Mouse (Mus musculus) urinary bladder, postnatal 10 days (tissue): Measurements from ENCODE around the gene Suco.

Source experiments
- DNase-seq: peaks from one replicate; pipeline ENCODE4 v3.0.0; 2022; ENCODE audit warnings: low spot score

Suco gene

GRCm38 (mm10) chr1:161876553-161877447 lies at the start of gene Suco:
TSS of gene Suco (minus strand) at chr1:161876682.
- DNase-seq: peak; percentile 98

- no peak for DNase-seq
Observed at GRCm38 (mm10) chr1:161925281-161925805, 48.9 kb upstream of the Suco start.

DNA sequence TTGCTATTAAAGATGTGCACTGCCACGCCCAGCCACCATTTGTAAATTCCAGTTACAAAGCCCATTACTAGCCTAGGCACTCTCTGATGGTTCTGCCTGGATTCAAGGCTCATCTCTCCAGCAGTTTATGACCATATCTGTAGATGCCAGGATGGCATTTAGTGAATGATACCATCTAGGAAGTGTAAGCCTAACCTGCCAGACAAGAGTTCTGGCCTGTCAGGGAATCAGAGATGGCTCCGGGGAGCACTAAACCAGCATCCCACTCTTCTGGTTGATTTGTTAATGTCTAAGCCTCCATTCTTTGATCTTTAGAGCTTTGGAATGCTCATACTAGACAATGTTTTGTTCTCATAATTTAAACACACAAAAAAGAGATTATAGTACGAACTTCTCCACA lies 47.8 kb upstream of the Suco start:
- DNase-seq: no peak

DNA sequence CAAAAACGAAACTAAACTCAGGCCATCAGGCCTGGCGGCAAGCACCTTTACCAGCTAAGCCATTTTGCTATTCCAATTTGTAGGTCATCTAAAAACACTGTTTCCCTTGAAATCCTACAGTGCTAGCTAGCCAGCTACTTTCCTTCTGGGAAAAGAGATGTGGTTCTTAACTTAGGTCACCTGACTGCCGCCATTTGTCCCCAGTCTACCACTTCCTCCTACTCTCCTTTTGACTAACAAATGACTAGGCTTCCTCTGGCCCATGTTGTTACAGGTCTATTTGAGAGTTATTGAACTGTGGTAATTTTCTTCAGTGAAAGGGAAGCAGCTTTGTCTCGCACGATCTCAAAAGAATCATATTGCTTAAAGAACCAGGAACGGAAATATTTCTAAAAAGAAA lies 45.4 kb upstream of the Suco start:
- DNase-seq: no peak

GRCm38 (mm10) chr1:161920475-161921454 lies 44.3 kb upstream of the Suco start:
- no peak for DNase-seq

DNA sequence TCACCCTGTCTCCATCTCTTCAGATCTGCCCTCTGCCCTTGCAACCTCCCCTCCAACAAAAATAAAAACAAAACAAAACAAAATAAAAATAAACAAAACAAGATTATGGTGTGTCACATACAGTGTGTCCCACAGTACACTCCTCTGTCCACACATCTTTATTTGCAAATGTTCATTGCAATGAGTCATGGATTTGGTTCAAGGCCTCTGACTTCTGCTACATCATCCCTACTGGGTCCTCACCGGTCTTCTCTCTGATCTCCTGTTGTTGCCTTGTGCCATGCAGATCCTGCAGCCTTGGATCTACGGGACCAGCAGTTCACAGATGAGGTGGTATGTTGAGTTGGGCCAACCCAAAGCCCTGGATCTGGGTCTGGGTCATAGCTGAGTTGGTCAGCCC lies 43.1 kb upstream of the Suco start:
- DNase-seq: no peak

DNA sequence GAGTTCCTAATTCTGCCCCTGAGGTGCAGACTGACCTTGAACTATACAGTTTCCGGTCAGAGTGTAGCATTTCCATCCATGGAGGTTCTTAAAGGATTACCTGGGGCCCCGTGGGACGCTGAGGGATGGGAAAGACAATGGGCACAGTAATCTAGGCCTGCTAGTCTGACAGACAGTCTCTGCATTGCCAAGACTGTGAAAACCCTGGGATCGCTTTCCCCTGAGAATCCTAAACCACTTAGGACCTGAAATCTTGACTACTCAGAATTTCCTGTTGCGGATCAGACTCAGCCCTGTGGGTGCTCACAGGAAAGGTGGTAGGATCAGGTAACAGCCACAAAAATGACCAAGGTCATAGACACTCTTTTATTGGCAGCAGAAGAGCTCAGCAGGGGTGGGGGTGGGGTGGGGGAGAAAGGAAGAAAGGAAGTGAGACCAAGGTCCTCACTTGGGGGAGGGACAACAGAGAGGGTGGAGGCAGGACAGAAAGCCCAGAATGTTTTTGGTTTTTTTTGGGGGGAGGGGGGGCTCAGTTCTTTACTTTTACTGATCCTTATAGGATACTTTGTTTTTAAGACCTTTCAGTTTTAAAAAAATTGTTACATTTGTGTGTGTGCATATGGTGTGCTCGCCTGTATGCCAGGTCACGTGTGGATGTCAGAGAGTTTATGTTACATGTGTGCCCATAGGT lies 42.3 kb upstream of the Suco start:
- no peak for DNase-seq

DNA sequence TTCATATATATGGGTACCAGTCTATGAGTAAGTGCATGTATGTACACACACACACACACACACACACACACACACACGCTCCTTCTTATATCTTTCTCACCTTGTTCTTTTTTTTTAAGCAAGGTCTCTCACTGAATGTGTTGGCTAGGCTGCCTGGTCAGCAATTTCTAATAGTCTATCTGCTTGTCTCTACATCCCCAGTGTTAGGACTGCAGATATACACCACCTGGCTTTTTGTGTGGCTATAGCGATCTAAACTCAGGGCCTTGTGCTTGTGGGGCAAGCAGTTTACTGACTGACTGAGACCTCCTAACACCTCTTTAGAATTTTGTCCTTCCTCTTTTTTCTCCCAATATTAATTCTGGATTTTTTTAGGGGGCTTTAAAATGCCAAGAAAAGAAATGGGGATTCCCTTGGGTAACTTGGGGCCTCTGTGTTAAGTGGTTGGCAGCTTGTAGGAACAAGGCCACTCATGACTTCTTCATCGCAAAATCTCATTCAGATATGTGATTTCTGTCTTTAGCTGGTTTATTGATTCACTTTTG lies 41.5 kb upstream of the Suco start:
- no peak for DNase-seq

- DNase-seq: no peak
Observed at GRCm38 (mm10) chr1:161916036-161916435, 39.6 kb upstream of the Suco start.

DNA sequence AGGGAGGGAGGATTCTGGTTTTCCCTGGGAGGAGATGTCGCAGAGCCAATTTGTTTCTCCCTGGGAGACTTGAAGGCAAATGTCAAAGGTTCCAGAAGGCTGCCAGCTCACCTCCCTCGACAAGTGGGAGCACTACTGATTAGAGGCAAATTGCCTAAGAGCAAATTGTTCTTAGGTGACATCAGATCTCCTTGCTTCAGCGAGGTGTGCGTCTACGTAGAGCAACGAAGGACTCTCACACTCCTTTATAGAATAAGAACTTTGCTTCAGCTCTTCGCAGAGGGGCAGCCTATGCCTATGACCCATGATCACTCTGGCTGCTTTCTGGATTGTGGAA lies 37.1 kb upstream of the Suco start:
- no peak for DNase-seq

DNA sequence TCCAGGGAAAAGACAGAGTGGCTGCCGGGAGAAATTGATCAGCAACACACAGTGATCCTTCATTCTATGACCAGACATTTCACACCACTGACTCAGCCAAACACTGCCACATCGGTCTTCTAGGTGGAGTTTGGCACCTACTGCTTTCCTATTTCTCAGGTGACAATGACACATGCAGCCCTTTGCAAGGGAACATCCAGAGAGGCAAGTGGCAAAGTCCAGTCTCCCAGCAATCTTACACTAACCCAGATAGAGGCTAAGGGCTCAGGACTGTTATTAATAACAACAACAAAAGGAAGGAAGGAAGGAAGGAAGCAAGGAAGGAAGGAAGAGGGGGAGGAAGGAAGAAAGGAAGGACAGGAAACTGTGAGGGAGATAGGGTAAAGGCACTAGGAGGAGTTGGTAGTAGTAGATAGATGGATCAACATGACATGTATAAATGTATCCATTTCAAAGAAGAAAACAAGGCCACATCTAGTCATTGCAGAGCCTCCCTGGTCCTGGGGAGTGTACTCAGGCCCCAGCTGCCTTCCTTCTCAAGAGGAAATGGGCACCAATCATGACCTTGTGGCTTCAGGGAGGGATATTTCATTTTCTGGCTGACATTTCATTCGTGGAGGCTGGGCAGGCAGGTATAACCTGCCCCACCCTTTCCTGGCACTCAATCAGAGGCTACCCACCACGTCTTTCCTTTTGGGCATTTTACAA lies 36.6 kb upstream of the Suco start:
- DNase-seq: no peak

GRCm38 (mm10) chr1:161909074-161909473 lies 32.6 kb upstream of the Suco start:
- no peak for DNase-seq

DNA sequence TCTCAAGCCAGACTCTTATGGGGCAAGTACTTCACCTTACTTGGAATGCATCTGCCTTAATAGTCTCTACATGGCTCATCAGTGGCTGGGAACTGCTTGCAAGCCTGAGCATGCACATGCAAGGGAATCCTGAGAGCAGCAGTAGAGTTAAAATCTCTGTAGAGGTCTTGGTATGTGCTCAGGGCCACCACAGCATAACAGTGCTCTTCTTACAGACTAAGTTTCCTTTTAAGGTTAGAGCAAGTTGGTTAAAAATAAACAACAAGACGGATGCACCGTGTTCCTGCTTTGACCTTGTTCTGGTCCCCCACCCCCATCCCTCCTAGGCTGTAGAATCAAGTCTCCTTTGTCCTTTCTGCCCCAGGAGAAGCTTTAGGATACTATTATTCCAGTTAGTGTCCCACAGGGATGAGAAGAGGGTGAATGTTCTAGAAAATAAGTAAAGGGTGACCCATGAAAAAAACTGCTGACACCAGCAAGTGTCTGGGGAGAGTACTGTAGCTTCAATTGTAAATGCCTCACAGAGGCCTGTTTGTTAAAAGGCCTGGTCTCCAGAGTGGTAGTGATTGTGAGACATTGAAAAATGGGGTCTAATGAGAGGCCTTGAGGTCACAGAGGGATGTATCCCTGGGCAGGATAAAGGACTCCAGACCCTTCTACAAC lies 31.4 kb upstream of the Suco start:
- no peak for DNase-seq

DNA sequence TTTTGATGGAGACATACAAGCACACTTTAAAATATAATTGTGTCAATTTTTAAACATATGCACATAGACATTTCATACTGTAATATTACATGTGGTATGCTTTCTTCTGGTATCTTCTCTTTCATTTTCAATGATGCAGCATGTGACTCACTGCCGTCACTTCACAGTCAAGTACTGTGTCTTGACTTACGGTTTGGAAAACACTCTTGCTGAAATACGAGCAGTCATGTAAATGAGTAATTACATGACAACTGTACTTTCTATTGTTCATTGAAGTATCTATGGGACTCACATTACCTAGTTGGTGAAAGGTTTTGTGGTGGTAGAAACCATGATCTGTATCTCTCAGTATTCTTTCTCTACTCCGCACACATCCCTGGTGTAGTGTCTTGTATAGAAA lies 30.6 kb upstream of the Suco start:
- DNase-seq: no peak

DNA sequence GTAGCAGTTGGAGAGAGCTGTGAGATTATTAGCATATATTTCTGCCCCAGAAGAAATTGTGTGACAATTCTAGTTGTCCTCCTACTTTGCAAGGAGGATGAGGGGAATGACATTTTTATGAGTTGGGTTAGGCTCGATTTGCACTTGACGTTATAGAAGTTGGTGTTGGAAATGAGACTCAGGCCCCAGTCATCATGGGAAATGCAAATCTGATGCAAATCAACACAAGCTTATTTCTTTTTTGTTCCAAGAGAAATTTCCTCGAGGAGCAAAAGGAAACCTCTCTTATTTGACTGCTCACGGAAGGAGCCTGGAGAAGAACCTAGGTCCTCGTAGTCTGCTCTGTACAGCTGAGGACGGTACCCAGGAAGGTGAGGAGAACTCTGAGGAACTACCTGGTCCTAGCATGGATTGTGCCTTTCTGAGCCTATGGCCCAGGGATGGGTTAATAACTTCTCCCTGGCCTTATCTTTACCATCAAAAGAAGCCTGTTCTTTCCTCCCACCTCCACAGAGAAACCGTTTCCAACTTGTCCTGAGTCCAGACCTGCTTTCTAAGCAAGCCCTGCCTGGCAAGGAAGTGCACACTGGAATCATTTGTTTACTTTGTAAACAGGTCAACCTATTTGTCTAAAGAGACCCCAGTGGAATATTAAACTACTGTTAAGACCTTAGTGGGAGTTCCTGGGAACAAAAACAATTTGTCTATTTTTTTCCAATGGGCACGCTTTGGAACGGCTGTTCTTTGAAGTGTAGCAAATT lies 26.4 kb upstream of the Suco start:
- DNase-seq: no peak

- no peak for DNase-seq
Observed at GRCm38 (mm10) chr1:161900129-161900528, 23.6 kb upstream of the Suco start.

GRCm38 (mm10) chr1:161897235-161897634 lies 20.8 kb upstream of the Suco start:
- no peak for DNase-seq

GRCm38 (mm10) chr1:161896130-161896529 lies 19.6 kb upstream of the Suco start:
- no peak for DNase-seq

DNA sequence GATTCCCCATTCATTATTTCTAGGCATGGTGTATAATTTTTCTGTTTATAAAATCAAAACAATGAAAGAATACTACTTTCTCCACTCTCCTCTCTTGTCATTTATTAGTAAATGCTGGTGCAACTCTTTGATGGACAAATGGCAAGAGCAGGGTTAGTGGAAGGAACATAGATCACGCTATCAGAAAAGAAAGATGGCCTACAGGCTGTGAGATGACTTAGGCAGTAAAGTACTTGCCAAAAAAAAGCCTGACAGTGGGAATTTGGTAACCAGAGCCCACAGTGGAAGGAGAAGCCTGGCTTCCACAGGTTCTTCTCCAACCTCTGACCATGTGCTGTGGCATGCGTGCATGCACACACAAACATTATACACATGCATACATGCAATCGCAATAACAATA lies 18.5 kb upstream of the Suco start:
- no peak for DNase-seq

DNA sequence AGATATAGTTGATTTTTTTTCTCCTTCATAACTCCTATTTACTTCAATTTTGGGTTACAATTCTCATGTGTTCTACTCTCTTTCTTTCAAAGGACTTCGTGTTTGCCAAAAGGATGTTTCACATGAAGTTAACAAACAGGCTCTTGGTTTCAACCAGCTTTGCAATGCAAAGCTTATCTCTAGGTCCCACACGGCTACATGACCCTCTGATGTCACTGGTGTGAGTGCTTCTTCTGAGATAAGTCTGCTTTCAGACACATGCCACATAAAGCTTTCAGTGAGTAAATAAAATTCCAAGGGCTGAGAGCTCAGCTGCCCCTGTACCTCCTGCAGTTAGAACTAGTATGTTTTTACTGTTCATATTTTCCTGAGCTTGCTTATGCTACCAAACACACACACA lies 18.1 kb upstream of the Suco start:
- DNase-seq: no peak
